16 mouse cellular contexts compared by ENCODE assay signal in genomic region chr7:66164427-66165031, GRCm38 (mm10). TPM values are rescaled to one million over a fixed set of nuclear protein-coding genes. Genes with fewer than 3 reads are reported as not detected.
A peak's percentile ranks its signal among the peaks of the same experiment; 100 is the strongest.
DNase-seq lines count a peak whose midpoint lies in the region; ATAC-seq lines count a peak whose summit lies in the region.
"Had no signal": no experiment of that assay in that cellular context is flagged by ENCODE, and none has a peak within 500 bp of the region (broad histone marks: within the 10 kb centered on the region; RNA-seq: fewer than 3 reads in every experiment).

No protein-coding gene starts in this region.

- no peaks in the 10 kb centered on the region for H3K9me3 ChIP-seq in heart, embryonic 15.5 days (replicated peaks)
- H3K9me3 ChIP-seq in lung, embryonic 16.5 days (ENCODE audit: control insufficient read depth, low read length), result no peaks in the 10 kb centered on the region
- H3K9me3 ChIP-seq in intestine, embryonic 16.5 days (ENCODE audit: control insufficient read depth, low read length), result no peaks in the 10 kb centered on the region
- no peaks in the 10 kb centered on the region for H3K9me3 ChIP-seq in stomach, embryonic 15.5 days
- H3K9me3 ChIP-seq: megakaryocyte, embryonic 14.5 days; neural tube, embryonic 12.5 days had no signal

- no peak for ATAC-seq in heart, embryonic 15.5 days (replicated peaks; ENCODE audit: insufficient number of reproducible peaks, insufficient read depth, low FRiP score, low read depth)
- no peak for ATAC-seq in lung, embryonic 16.5 days (ENCODE audit: low read depth)
- ATAC-seq in intestine, embryonic 16.5 days, result no peak
- no peak for ATAC-seq in stomach, embryonic 15.5 days (ENCODE audit: insufficient read depth, low FRiP score, low read depth)

- no peak for DNase-seq in heart, adult 18-20 months
- no peak for DNase-seq in lung, adult 18-20 months
- no peak for DNase-seq in right cerebral cortex, postnatal 25 days
- no peak for DNase-seq in yolk sac, embryonic 10.5 days (ENCODE audit: low spot score)
- DNase-seq: gastrocnemius, adult 2 months; heart, postnatal 4 days; kidney, adult 11 months; thymus, postnatal 14 days had no signal

- peaks cover 32% of the 10 kb centered on the region for H3K4me1 ChIP-seq in heart, embryonic 15.5 days (replicated peaks)
- peaks cover 18% of the 10 kb centered on the region for H3K4me1 ChIP-seq in lung, embryonic 16.5 days (replicated peaks; ENCODE audit: control insufficient read depth, insufficient read depth, low read length)
- peaks cover 2% of the 10 kb centered on the region for H3K4me1 ChIP-seq in intestine, embryonic 16.5 days (ENCODE audit: control insufficient read depth, insufficient read depth, low read length)
- H3K4me1 ChIP-seq in stomach, embryonic 15.5 days, result 0 out of 2 replicates have a peak, but pooled peaks cover 8% of the 10 kb centered on the region

- 70% methylated on average over 9 of the region's 9 CpGs for WGBS in heart, embryonic 15.5 days
- 55% methylated on average over 9 of the region's 9 CpGs for WGBS in lung, embryonic 16.5 days
- WGBS in intestine, embryonic 16.5 days, result 61% methylated on average over 9 of the region's 9 CpGs
- WGBS in stomach, embryonic 15.5 days, result 57% methylated on average over 9 of the region's 9 CpGs

- H3K27me3 ChIP-seq in heart, embryonic 15.5 days, result no peaks in the 10 kb centered on the region
- H3K27me3 ChIP-seq in lung, embryonic 16.5 days (ENCODE audit: control insufficient read depth, insufficient read depth, low read depth, low read length), result no peaks in the 10 kb centered on the region
- no peaks in the 10 kb centered on the region for H3K27me3 ChIP-seq in intestine, embryonic 16.5 days (replicated peaks; ENCODE audit: control insufficient read depth, insufficient read depth, low read length)
- no peaks in the 10 kb centered on the region for H3K27me3 ChIP-seq in stomach, embryonic 15.5 days (replicated peaks)
- H3K27me3 ChIP-seq: megakaryocyte, embryonic 14.5 days; neural tube, embryonic 12.5 days had no signal

- H3K4me3 ChIP-seq in heart, embryonic 15.5 days, result no peak overlapping the region
- H3K4me3 ChIP-seq in lung, embryonic 16.5 days (ENCODE audit: low read length), result no peak overlapping the region
- H3K4me3 ChIP-seq in intestine, embryonic 16.5 days (ENCODE audit: low read length), result no peak overlapping the region
- no peak overlapping the region for H3K4me3 ChIP-seq in stomach, embryonic 15.5 days (replicated peaks)
- H3K4me3 ChIP-seq: erythroblast, embryonic 14.5 days; gastrocnemius, adult 2 months; megakaryocyte, embryonic 14.5 days; neural tube, embryonic 12.5 days had no signal

- H3K27ac ChIP-seq in heart, embryonic 15.5 days, result 0 out of 2 replicates have a peak overlapping the region, but pooled peaks have one; percentile 4
- H3K27ac ChIP-seq in lung, embryonic 16.5 days (ENCODE audit: low read length), result peak overlapping the region; percentile 59; the same call in 1 of the 2 replicates
- H3K27ac ChIP-seq in intestine, embryonic 16.5 days (ENCODE audit: low read length), result peak overlapping the region; percentile 39; the same call in 1 of the 2 replicates
- peak overlapping the region; percentile 41 for H3K27ac ChIP-seq in stomach, embryonic 15.5 days
- H3K27ac ChIP-seq: gastrocnemius, adult 2 months; liver, embryonic 14.5 days; neural tube, embryonic 12.5 days had no signal

- H3K36me3 ChIP-seq in heart, embryonic 15.5 days, result no peaks in the 10 kb centered on the region
- H3K36me3 ChIP-seq in lung, embryonic 16.5 days (ENCODE audit: control insufficient read depth, insufficient read depth, low read length), result no peaks in the 10 kb centered on the region; the same call in 1 of the 2 replicates
- no peaks in the 10 kb centered on the region for H3K36me3 ChIP-seq in intestine, embryonic 16.5 days (ENCODE audit: control insufficient read depth, insufficient read depth, low read length)
- no peaks in the 10 kb centered on the region for H3K36me3 ChIP-seq in stomach, embryonic 15.5 days
- H3K36me3 ChIP-seq: neural tube, embryonic 12.5 days had no signal

- H3K4me2 ChIP-seq in heart, embryonic 15.5 days, result no peak overlapping the region
- no peak overlapping the region for H3K4me2 ChIP-seq in lung, embryonic 16.5 days (ENCODE audit: low read depth, low read length)
- no peak overlapping the region for H3K4me2 ChIP-seq in intestine, embryonic 16.5 days (ENCODE audit: low read depth, low read length)
- no peak overlapping the region for H3K4me2 ChIP-seq in stomach, embryonic 15.5 days
- H3K4me2 ChIP-seq: neural tube, embryonic 12.5 days had no signal

- H3K9ac ChIP-seq in heart, embryonic 15.5 days, result no peak overlapping the region
- no peak overlapping the region for H3K9ac ChIP-seq in lung, embryonic 16.5 days (ENCODE audit: low read length)
- no peak overlapping the region for H3K9ac ChIP-seq in intestine, embryonic 16.5 days (ENCODE audit: low read depth, low read length)
- no peak overlapping the region for H3K9ac ChIP-seq in stomach, embryonic 15.5 days
- H3K9ac ChIP-seq: liver, embryonic 14.5 days; neural tube, embryonic 12.5 days had no signal

RNA-seq across cellular contexts. Expression of gene Chsy1, which starts 55.2 kb away (rescaled TPM):
- 12.7 and 13.4 TPM in 2 replicates for polyA plus RNA-seq in heart, embryonic 15.5 days (2015; fragmentation: Nextera tagmentation; extraction: Ambion mirVana)
- total RNA-seq in heart, adult 18-20 months (2021), result 10 to 100 TPM in 1 of 2 experiments, 1 to 10 TPM in 1; 9.7 to 11.8 TPM
- 17.1 and 17.7 TPM in 2 replicates for polyA plus RNA-seq in lung, embryonic 16.5 days (2015; fragmentation: Nextera tagmentation; extraction: Ambion mirVana)
- polyA plus RNA-seq in intestine, embryonic 16.5 days (2015; fragmentation: Nextera tagmentation; extraction: Ambion mirVana), result 6.3 and 7.0 TPM in 2 replicates
- 12.5 and 14.0 TPM in 2 replicates for polyA plus RNA-seq in stomach, embryonic 15.5 days (2015; fragmentation: Nextera tagmentation; extraction: Ambion mirVana)

Comparison
In these comparisons a context has a peak if more than half of its experiments do, and no peak if none do; other contexts are left out.
1. H3K27ac ChIP-seq: peak in every context shown above with its lines; median percentile 59 in lung, embryonic 16.5 days; 41 in stomach, embryonic 15.5 days; 39 in intestine, embryonic 16.5 days; 4 in heart, embryonic 15.5 days.